Mouse (Mus musculus): ENCODE data around the gene Ypel4.

DNA sequence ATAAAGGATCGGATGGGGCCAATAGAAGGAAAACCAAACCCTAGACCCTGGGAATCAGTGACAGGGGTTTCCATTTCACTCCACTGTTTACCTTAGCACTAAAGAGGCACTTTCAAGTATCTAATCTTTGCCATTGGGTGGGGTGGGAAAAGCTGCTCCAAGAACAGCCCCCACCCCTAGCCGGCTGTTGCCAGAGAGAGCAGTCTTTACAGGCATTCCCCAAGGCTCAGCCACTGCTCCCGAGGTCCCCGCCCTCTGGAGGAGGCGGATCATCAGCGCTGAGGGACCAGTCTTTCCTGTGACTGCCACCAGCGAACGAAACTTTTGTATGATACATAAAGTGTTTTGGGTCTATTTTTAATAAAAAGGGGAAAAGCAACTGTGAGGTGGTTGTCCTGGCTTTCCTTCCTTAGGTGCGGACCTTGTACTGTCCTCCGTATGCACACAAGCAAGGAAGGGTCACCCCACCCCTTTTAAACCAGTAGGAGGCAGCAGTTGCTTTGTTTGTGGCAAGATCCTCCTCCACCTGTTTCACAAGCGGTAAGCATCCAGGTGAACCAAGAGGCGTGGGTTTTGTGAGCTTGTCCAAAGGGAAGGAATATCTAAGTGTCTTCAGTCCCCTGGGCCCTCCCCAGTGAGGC, 4.5 kb downstream of the Ypel4 start:
- TF ChIP-seq POLR2A (IDR thresholded peaks at IDR 0.05; ENCODE audit: borderline replicate concordance, extremely low read depth, low read depth, low read length), result no peak
- TF ChIP-seq CTCF (IDR thresholded peaks at IDR 0.05; ENCODE audit: insufficient read depth, low read length), result peak; percentile 46
